Mouse (Mus musculus) right cerebral cortex, postnatal 25 days (tissue): ENCODE results near the gene Pyroxd2.
"Not testable (repeated sequence)": the region's sequence is repeated elsewhere in the genome, so short reads cannot be mapped to it uniquely, and the experiment has no call there.

Source experiments
- DNase-seq: peaks from one replicate; pipeline ENCODE4 v3.0.0; 2022

Pyroxd2 gene

DNA sequence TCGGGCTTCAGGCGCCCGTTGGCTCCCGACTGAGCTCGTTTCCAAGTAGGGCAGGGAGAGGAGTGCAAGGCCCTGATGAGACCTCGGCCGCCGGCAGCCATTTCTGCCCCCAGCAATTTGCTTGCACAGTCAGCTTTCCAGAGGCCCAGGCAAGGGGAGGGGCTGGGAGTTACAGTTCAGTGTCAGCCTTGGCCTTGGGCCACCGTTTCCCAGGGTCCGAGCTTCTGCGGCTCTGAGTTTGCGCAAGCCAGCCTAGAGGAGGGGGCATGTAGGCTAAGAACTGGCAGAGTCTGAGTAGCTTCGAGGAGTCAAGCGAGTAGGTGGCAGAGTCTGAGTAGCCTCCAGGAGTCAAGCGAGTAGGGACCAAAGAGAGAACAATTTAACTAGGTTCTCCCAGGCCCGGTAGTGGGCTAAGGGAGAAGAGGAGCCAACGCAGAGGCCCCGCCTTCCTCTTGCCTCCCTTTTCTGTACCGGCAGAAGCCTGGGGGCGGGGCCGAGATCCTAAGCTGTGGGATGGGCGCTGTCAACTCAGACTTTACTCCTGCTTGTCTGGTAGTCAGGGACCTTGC lies at the start of gene Pyroxd2:
Gene Pyroxd2 (minus strand): TSS at position 413 of the 569 bp plus-strand sequence.
- peak; percentile 48 for DNase-seq

DNA sequence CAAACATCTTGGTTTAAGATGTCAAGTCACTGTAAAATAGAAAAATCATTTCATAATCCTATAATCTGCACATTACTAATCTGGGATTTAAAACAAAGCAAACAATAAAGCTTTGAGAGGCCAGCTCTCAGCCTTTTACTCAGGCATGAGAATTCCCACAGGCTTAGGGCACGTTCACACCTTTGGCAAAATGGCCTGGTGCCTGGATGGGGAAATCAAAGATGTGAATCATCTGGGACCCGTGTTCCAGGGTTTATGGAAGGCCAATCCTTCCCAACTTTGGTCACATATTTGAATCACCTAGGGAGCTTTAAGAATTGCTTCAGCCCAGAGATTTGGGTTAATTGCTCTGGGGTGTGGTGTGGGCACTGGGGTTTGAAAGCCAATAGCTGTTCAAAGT lies 45.3 kb upstream of the Pyroxd2 start:
- DNase-seq: no peak

DNA sequence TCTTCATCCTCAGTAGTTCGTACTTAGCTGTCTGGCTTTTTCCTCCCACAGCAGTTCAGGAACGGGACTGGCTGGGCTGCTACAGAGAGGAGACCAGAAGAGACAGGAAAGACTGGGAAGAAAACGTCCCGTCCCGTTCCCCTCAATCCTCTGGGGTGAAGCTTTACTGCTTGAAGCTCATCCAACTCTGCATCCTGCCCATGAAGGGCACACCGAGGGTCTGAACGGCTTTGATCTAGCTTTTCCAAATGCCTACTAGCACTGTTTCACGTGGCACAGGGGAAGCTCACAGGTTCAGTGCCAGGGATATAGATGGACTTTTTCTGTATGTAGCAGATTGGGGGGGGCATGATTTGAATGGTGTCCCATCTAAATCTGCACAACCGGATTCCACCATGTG lies 43.2 kb upstream of the Pyroxd2 start:
- DNase-seq: no peak

DNA sequence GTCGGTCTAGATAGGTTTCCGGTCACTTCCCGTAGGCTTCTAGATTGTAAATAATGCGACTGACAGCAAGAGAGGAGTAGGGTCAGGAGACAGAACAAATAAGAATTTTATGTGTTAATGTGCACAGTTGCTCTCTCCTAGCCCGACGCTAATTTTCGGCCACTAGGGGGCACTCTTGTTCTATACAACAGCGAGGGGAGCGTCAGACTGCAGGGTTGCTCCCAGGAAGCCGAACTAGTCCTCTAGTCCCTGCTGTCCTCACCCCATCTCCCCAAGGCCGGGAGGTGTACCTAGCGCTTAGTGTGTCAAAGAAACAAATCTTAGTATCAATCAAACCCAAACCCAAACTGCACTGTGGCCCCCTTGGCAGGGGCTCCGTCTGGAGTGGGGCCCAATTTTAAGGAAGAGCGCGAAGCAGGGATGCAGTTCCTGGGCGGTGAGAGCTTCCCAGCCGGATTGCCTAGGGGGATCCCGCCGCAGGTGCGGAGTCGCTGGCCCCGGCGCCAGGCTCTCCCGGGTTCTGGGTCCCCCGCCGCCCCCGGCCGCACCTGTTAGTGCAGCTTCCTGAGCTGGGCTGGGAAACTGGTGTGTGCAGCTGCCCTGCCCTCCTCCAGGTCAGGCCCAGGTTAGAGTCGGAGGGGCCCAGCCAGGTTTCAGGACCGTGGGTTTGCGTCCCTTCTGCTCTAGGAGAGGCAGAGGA lies 42.5 kb upstream of the Pyroxd2 start:
- peak; percentile 87 for DNase-seq

DNA sequence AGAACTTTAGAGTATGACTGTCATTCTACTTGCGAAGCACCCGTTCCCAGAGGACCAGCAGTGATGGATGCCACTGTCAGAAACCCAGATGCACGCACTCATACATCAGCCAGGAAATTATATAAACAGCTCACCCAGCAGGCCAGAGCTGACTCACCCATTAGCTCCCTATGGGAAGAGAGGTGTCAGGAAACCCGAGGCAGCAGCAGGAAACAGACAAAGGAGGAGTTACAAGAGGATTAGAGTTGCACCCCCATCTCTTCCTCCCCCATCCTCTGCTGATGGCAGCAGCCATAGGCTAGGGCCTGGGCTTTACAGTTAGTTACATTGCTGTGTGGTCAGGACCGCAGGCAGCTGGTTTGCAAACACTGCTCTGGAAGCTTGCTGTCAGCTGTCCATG lies 35.7 kb upstream of the Pyroxd2 start:
- DNase-seq: no peak

DNA sequence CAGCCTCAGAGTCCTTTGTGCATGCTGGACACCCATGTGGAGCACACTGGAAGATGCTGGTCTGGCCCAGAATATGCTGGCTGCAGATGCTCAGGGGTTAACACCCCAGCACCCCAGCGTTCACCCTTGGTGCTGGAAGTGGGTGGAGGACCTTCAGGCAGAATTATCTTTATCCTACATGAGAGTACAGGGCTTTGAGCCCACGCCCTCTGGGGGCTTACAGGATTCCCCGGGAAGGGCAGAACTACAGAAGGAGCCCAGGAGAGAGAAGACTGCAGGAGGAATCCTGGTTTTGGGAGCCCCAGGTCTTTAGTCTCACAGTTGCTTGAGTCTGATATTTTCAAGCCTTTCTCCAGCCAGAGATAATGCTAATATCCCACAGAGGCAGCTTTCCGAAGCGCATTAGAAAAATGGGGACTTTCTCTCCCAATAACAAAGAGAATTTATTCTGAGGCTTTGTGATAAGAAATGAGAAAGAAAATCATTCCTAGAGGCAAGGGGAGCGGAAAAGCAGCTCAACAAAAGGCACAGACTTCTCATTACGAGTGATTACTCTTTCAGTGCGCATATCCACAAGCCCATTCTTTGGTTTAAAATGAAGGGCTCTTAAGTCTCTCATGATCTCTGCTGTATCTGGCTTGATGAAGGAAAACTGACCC lies 33.1 kb upstream of the Pyroxd2 start:
- DNase-seq: no peak

DNA sequence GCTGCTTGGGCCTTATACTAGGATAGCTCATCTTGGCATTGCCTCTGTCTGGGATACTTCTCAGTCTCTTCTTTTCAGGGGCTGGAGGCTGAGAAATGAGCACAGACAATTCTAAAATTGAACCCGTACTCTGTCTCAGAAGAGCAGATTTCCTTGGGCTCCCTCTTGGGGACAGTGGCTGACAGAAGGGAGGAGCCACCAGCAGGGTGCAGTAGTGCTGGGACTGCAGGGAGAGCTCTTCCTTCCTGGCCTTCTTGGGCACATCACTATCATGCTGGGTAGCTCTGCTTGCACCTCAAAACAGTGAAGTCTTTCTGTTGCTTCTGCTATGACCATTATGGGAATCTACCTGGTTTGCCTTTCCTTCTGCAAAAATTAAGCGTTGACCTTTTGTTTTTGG lies 32.6 kb upstream of the Pyroxd2 start:
- no peak for DNase-seq

DNA sequence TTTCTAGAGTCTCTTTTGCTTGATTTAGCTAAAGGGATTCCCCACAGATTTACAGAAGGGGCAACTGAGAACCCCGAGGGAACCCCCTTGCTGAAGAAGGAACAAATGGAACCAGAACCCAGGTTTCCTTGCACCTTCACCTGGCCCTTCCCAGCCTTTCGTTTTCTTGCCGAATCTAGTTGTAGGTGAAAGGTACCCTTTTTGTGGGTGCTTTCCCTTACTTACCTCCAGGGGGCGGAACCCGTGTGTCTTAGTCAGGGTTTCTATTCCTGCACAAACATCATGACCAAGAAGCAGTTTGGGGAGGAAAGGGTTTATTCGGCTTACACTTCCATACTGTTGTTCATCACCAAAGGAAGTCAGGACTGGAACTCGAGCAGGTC lies 27.6 kb upstream of the Pyroxd2 start:
- DNase-seq: not testable (repeated sequence)

DNA sequence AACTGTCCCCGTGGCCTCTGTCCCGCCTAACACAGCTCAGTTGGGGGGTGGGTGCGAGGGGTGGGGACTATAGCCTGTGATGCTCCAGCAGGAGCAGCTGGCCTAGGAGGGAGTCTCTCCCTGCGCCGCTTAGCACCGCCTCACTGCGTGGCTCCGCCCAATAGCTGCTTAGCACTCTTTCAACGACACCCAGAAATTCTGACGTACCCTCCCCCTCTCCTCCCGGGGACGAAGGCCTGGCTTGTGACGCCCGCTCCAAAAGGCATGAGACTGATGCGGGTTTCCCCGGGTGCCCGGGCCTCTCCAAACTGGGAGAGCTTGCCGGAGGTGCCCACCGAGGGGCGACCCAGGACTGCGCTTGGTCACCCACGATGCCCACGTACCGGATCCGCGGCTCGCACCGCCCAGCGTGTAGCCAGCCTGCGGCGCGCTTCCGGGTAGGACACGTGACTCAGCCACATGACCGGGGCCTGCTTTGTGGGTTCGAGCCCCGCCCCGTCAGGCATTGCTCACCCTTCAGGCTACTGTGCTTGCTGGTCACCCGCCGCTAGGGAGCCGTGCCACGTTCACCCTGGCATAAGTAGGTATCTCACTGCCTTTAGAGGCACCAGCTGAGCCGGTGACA lies 27.1 kb upstream of the Pyroxd2 start, which contains the start of gene Hps1:
Gene Hps1 (minus strand): TSS at position 448 of the 625 bp plus-strand sequence.
- peak; percentile 91 for DNase-seq

DNA sequence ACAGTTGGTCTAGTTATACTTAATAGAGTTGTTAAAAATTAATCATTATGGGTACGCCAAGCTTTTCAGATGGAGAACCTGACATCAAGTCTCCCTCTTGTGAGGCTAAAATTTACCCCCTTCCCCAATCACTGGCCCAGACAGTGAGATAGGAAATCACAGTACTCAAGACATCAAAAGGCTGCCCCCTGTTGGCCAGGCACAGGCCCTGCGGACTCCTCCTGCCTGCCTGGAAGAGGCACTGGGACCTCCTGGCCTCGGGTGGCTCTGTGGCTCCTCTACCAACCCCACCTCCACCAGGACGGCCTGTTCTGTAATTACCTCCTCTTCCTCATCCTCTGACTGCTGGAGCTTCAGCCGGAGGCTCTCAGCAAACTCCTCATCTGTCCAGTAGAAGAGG lies 25.2 kb upstream of the Pyroxd2 start:
- no peak for DNase-seq

DNA sequence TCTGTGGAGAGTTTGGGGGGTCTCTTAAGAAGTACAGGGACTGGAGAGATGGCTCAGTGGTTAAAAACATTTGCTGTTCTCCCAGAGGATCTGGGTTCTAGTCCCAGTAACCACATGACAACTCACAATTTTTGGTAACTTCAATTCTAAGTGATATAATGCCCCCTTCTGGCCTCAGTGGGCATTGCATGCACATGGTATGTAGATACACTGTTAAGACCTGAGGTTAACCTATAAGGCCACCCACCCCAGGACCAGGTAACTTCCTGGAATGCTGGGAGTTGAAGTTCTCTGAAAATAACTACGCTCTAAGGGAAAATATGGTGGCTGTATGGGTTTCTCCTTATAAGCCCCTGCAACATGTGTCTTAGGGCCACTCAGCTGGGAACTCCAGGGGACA lies 24.2 kb upstream of the Pyroxd2 start:
- no peak for DNase-seq

DNA sequence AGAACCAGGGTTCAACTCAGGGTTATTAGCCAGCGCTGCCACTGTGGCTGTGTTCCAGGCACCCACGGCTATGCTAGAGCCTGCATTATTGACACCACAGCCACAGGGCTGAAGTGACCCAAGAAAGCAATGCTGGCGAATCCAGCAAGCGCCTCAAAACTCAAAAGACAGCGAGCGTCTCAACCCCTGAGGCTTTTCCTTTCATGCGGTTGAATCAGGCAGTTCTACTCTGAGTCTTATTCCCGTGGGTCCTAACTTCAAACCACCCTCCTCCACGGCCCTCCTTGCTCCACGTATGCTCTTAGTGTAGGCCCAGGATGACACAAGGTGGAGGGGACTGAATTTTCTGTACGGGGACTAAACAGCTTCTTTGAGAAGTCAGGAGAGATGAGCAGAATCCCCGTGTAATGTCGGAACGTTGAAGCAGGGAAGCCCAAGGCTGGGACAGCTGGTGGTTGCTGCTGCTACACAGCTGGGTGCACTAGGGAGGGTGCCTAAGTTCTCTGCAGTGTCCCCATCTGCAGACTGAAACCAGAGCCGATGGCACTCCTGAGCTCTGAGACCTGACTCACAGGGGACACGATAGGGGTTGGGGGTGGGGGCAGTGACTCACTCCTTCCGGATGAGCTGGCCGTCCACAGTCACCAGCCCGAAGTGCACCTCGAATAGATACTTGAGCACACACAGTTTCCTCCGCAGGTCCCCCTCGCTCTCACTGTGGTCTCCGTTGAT lies 17.7 kb upstream of the Pyroxd2 start:
- DNase-seq: no peak

DNA sequence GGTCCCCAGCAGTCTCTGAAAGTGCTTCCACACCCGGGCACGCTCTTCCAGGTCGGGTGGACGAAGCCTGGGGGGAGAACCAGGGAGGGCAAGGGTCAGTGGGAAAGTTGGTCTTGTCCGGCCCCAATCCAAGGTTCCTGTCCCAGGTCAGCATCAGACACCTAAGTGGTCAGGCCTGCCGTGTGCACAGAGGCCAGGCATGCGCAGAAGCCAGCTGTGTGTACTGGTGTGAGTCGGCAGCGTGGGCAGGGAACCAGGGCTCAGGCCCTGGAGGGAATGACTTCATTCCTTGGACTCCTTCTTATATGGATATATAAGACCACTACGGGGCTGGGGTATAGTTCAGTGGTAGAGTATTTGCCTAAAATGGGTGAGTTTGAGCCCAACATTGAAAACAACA lies 17.1 kb upstream of the Pyroxd2 start:
- no peak for DNase-seq

DNA sequence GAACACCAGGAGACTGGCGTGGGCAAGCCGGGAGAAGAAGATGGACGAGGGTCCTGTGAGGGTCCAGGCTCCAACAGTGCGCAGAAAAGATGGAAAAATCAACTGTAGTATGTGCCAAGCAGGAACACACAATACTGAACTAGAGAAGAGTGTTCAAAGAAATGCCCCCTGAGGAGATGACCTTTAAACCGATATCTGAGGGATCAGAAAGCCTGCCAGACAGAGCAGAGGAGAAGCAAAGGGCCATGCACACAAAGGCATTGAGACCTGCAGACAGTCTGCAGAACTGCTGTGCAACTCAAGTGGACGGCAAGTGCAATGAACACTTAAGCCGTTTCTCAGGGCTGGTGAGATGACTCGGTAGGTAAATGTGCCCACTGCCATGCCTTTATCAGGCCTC lies 14.8 kb upstream of the Pyroxd2 start:
- no peak for DNase-seq

DNA sequence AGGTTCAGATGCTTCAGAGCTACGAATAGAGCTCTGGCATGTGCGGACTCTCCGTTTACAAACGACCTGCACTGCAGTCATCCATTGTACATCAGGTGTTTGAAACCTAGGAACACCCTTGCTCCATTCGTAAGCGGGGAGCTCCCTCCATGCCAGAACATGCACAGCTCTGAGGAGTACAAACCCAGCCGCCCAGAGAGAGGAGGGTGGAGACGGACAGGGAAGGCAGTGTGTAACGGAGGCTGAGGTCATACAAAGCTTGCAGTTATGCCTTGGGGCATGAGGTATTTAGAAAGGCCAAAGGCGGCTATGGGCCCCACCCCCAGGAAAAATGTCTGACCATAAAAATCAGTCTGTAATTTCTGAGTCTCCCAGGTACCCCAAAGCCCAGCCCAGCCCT lies 11.8 kb upstream of the Pyroxd2 start:
- DNase-seq: no peak

DNA sequence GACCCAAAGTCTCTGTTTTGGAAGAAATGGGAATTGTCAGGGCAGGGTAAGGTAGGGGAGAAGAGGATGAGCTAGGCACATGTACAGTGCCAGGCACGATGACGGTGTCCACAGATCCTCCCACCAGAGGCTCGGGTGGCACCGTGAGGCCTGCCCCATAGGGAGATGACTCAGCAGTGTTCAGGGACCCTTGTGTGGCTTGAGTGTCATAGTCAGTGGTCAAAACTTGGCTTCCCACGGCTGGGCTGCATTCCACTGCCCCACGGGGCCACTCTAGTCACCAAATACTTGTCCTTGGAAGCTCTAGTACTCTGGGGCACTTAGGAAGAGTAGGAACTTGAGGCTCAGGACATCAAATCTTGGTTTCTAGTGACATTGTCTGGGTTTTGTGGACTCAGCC lies 4.1 kb upstream of the Pyroxd2 start:
- no peak for DNase-seq

DNA sequence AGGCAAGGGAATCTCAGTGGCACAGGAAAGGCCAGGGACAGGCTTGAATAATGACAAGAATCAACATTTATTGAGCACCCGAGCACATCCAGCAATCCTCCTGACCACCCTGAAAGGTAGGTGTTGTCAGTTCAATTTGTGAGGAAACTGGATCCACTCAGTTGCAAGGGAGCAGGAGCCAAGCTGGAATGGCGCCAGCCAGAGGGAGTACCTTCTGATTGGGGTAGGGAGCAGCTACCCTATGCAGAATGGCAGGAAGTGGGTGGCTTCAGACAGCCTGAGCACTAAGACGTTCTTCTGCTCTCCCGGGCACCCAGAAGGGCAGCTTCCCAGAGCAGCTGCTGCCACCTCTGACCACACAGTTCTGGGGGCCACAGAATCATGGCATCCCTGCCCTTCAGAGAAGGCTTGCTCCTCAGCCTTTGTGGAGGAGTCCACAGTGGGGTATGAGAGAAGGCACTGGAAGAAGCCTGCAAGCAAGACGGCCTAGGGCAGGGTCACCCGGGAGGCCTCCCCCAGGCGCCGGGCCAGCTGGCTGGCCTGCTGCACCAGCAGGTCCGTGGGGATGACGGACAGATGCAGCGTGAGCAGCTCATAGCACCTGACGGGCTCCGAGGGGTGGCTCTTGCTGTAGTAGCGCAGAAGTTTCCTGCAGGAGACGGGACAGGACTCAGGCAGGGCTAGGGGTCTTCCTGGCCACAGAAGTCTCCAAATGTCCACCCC lies 2.7 kb upstream of the Pyroxd2 start:
- no peak for DNase-seq

DNA sequence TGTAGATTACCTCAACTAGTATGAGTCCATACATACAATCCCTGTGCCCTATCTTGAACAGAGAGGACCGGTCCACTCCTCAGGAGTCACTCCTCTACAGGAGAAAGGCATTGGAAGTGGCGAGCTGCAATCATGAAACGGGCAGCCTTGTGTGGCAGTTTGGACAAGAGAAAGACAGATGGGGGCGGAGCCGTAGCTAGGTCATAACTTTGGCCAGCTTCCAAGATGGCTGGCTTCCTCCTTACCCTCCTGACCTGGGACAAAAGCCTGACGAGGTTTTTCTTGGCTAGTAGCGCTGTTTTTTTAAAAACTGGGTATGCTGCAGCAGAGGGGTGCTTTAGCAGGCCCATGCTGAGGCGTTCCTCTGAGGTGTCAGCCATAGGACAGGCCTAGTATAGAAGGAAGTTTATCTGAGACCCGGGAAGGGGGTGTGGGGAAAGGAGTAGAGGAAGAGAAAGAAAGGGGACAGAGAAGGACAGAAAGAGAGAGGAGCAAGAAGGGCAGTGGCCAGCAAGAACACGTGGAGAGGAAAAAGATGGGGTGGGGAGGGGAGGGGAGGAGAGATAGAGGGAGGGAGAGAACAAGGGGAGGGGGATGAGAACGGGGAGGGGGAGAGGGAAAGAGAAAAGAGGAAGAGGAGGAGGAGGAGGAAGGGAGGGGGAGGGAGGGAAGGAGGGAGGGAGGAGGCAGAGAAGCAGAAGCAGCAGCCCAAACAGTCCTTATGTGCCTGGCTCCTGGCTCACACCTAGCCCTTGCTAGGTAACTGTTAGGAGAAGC lies 754 bp upstream of the Pyroxd2 start:
- no peak for DNase-seq

DNA sequence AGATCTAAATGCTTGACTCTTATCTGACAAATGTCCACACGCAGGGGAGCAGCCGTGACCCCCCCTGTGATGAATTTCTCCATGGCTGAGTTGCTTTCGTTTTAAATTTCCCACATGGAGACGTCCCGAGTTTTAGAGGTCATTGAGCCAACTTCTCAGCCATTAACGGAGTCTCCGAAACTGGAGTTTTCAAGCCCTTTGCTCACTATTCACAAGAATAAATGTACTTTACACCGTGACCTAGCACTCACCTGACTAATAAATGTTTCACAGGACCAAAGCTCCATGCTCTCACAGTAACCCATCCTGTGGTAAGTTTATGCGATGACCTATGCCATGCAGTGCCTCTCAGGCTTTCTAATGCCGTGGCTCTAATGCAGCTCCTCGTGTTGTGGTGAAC lies 2.4 kb downstream of the Pyroxd2 start:
- no peak for DNase-seq

DNA sequence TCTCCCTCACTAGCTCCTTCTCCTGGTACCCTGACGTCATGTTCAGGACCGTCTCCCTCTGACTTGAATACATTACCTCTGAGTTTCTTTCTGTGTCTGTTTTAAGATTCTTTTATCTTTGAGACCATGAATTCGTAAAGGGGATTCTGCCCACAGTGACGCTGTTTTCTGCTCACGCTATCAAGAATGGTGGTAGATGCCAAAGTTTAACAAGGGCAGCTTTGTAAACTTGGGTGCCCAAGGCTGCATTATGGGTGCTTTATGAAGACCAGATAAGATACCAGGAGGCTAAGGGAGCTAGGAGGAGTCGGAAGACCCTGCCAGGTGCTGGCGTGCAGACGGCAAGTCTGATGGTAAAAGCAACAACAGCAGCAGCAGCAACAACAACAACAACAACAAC lies 5.9 kb downstream of the Pyroxd2 start:
- no peak for DNase-seq

DNA sequence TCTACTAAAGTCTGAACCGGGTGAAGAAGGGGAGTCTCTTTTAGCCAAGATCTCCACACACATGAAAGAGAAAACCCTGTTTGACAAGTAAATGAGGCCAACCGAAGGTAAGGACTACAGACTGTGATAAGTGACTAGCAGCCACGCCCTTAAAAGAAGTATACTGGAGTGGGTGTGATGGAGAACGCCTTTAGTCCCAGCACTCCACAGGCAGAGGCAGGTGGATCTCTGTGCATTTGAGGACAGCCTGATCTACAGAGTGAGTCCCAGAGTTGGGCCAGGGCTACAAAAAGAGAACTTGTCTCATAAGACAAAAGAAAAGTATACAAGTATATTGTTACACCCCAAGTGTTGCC lies 6.7 kb downstream of the Pyroxd2 start:
- no peak for DNase-seq
